Mouse (Mus musculus): ENCODE measurements around the gene Spaar. TPM values are rescaled to one million over a fixed set of nuclear protein-coding genes. Genes with fewer than 3 reads are reported as not detected.

Gene Spaar
- total and polyA plus RNA-seq, 3 experiments: not detected

DNA sequence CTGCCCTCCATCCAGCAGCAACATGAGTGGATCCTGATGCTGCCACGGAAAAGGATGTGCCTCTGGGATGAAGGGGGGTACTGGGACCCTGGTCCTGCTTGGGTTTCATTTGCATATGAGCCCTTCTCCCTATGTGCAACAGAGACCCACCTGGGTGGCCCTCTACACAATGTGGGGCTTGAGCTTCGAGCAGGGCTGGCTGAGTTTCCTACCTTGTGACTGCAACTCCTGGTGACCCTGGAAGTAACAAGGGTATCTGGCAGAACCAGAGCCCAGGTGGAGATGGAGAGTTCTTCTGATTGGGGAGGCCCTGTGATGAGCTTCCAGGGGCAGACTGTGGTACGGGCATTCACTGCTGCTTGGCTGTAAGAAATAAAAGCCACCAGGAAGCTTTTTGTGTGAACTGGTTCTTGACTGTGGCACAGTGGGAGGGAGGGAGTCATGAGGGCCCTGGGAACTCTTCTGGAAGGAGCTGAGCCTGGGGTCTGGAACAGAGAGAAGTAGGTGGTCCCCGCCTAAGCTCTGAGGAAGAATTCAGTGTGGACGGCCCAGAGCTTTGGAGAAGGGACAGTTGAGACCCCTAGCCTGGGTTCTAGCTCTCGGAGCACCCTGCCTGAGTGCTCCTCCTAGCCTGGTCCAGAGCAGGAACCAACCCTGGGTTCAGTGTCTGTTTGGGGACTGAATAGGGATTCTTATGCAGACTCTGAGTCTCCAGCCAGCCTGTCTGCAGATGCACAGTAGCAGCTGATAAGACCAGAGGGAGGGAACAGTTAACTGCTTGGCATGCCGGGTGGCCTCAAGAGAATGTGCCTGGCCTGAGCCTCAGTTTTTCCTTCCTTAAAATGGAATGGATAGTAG, 1.9 kb upstream of the Spaar start:
- H3K27me3 ChIP-seq (ENCODE audit: control insufficient read depth in 1 of 2, insufficient read depth in 2 of 2, low read length in 2 of 2): peaks cover 3% of the 10 kb centered on the region in 2 experiments; a peak in 2 of 4 replicates
- H3K4me3 ChIP-seq (ENCODE audit: control insufficient read depth in 1 of 2, insufficient read depth in 1 of 2, low read depth in 2 of 2, low read length in 2 of 2): no peak overlapping the region
- H3K9ac ChIP-seq (ENCODE audit: control insufficient read depth, low read depth, low read length, poor library complexity, severe bottlenecking): no peak overlapping the region
- TF ChIP-seq GATA1 (IDR thresholded peaks at IDR 0.05; ENCODE audit: low read depth, low read length): 0 out of 2 replicates have a peak, but pooled peaks have one; percentile 58
- no peak for TF ChIP-seq JUND (IDR thresholded peaks at IDR 0.05; ENCODE audit: low read depth, low read length)
- no peaks in the 10 kb centered on the region for H3K9me3 ChIP-seq (replicated peaks; ENCODE audit: insufficient read depth, low read length)
- peak; percentile 57 for DNase-seq (ENCODE audit: low read depth, low spot score)
- H3K27ac ChIP-seq (ENCODE audit: control insufficient read depth, low read depth, low read length): no peak overlapping the region
- H3K79me2 ChIP-seq (ENCODE audit: control insufficient read depth, insufficient read depth, low read length, poor library complexity): no peaks in the 10 kb centered on the region
- peaks cover 0 to 19% of the 10 kb centered on the region in 2 experiments; a peak in 2 of 4 replicates for H3K4me1 ChIP-seq (ENCODE audit: control insufficient read depth in 1 of 2, insufficient read depth in 2 of 2, low read length in 2 of 2)
- H3K36me3 ChIP-seq (ENCODE audit: control insufficient read depth in 1 of 2, insufficient read depth in 2 of 2, low read length in 2 of 2): no peaks in the 10 kb centered on the region

- H3K4me1 ChIP-seq (ENCODE audit: control insufficient read depth in 1 of 2, insufficient read depth in 2 of 2, low read length in 2 of 2): peaks cover 0 to 19% of the 10 kb centered on the region in 2 experiments; a peak in 2 of 4 replicates
- H3K9me3 ChIP-seq (replicated peaks; ENCODE audit: insufficient read depth, low read length): no peaks in the 10 kb centered on the region
- H3K27me3 ChIP-seq (ENCODE audit: control insufficient read depth in 1 of 2, insufficient read depth in 2 of 2, low read length in 2 of 2): peaks cover 2 to 3% of the 10 kb centered on the region in 2 experiments; a peak in 2 of 4 replicates
- no peak overlapping the region for H3K27ac ChIP-seq (ENCODE audit: control insufficient read depth, low read depth, low read length)
- no peaks in the 10 kb centered on the region for H3K79me2 ChIP-seq (ENCODE audit: control insufficient read depth, insufficient read depth, low read length, poor library complexity)
- TF ChIP-seq SMC3 (IDR thresholded peaks at IDR 0.05; ENCODE audit: low read depth, low read length) (no peak), KAT2A (conservative IDR thresholded peaks at IDR 0.05; ENCODE audit: low read depth, low read length) (no peak), RAD21 (IDR thresholded peaks at IDR 0.05; ENCODE audit: low read depth, low read length) (no peak), ZMIZ1 (IDR thresholded peaks at IDR 0.05; ENCODE audit: low read depth, low read length) (no peak), CHD1 (IDR thresholded peaks at IDR 0.05; ENCODE audit: low read depth, low read length) (no peak), ZNF384 (IDR thresholded peaks at IDR 0.05; ENCODE audit: low read depth, low read length) (no peak), CTCF (IDR thresholded peaks at IDR 0.05 in 2 of 3, conservative IDR thresholded peaks at IDR 0.05 in 1 of 3; ENCODE audit: control insufficient read depth in 1 of 3, insufficient read depth in 1 of 3, low read depth in 2 of 3, low read length in 3 of 3, poor library complexity in 1 of 3, severe bottlenecking in 1 of 3) (no peak), ETS1 (IDR thresholded peaks at IDR 0.05; ENCODE audit: low read depth, low read length) (no peak), TAL1 (IDR thresholded peaks at IDR 0.05; ENCODE audit: low read length) (no peak), TCF12 (IDR thresholded peaks at IDR 0.05; ENCODE audit: low read depth, low read length) (no peak), ZKSCAN1 (IDR thresholded peaks at IDR 0.05; ENCODE audit: low read depth, low read length) (no peak), NELFE (IDR thresholded peaks at IDR 0.05; ENCODE audit: low read depth, low read length) (no peak), TBP (IDR thresholded peaks at IDR 0.05; ENCODE audit: low read depth, low read length) (no peak)
- H3K36me3 ChIP-seq (ENCODE audit: control insufficient read depth in 1 of 2, insufficient read depth in 2 of 2, low read length in 2 of 2): no peaks in the 10 kb centered on the region
- no peak overlapping the region for H3K9ac ChIP-seq (ENCODE audit: control insufficient read depth, low read depth, low read length, poor library complexity, severe bottlenecking)
- DNase-seq (ENCODE audit: low read depth, low spot score): no peak
- no peak overlapping the region for H3K4me3 ChIP-seq (ENCODE audit: control insufficient read depth in 1 of 2, insufficient read depth in 1 of 2, low read depth in 2 of 2, low read length in 2 of 2)
Observed at GRCm38 (mm10) chr4:43728576-43728954, 1.3 kb upstream of the Spaar start.
